Mouse (Mus musculus) inflammation-experienced regulatory T-cells, adult 6 months (primary cell): ENCODE data around the gene Rbm17. TPM values are rescaled to one million over a fixed set of nuclear protein-coding genes. Genes with fewer than 3 reads are reported as not detected.
A peak's percentile ranks its signal among the peaks of the same experiment; 100 is the strongest.
"Not testable (repeated sequence)": the region's sequence is repeated elsewhere in the genome, so short reads cannot be mapped to it uniquely, and the experiment has no call there.

ENCODE experiments used
- ATAC-seq: one replicate; pipeline ENCODE4 v1.8.0; 2017
- polyA plus RNA-seq, 3 experiments: library from polyadenylated mRNA; unstranded; fragments of 100-300 nt; shearing (Covaris generic); gene quantifications; one replicate each; pipeline ENCODE4 v1.2.1; 2017

The Rbm17 gene
- polyA plus RNA-seq: 10 to 100 TPM; 31.6 to 40.5 (median 38.6) TPM

DNA sequence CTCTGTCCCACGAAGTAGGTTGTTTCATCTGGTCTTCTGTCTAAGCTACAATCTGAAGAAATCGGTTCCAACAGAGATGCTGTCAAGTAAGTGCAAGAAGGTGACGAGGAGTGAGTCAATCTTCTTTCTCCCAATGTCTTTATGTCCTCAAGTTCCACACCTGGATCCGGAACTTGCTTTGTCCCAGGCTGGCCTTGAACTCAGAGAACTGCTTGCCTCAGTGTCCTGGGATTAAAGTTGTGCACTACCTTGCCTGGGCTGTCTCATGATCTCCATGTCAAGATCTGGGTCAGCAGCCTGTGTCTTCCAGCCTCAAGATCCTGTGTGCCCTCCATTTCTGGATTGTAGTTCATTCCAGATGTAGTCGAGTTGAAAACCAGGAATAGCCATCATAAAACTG, at the start of gene Rbm17:
Rbm17 (minus strand) TSS at position 101 of the 400 bp plus-strand sequence.
- no peak for ATAC-seq

DNA sequence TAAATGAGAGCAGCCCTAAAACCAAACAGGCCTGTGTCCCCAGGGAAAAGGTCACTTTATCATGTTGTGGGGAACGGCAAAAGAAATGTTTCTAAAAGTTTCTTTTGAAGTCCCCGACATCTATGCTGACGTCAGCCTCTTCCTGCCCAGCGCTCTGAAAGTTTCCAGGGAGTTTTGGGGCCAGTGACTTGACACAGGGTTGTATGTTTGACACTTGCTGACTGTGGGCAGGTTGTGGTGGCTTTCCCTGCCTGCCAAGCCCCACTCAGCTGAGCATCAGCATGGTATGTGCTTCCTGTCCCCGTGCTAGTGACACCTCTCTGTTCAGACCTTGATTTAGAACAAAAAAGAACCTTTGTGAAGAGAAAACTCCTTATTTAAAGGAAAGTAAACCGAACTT, 49.4 kb upstream of the Rbm17 start:
- peak; percentile 77 for ATAC-seq

DNA sequence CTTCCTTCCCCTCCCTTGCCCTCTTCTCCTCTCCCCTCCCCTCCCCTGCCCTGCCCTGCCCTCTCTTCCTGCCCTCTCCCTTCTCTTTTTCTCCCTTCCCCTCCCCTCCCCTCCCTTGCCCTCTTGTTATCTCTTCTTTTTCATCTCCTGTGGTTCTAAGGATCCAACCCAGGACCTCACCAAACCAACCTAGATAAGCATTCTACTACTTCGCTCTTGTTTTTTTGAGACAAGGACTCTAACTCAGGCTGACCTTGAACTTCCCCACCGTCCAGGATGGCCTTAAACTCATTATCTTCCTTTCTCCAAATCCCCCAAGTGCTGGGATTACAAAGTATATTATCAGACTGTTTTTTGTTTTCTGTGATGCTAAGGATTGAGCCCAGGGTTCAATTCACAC, 48.8 kb upstream of the Rbm17 start:
- no peak for ATAC-seq

DNA sequence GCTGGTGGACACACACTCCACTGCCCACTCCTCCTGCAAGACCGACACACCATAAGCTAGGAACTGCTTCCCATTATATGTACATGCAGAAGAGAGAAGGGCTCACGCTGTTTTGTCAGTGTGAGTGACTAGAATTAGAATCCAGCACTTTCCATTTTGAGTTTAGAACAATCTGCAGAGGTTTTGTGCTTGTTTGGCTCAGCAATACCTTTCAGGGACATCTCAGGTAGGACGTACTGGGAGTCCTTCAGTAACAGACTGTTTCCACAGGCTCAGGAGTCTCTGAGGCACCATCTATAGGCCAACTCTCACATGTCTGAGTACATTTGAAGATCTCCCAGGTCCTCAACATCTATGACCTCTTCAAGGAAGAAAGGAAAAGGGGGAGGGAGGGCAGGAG, 48.2 kb upstream of the Rbm17 start:
- no peak for ATAC-seq

DNA sequence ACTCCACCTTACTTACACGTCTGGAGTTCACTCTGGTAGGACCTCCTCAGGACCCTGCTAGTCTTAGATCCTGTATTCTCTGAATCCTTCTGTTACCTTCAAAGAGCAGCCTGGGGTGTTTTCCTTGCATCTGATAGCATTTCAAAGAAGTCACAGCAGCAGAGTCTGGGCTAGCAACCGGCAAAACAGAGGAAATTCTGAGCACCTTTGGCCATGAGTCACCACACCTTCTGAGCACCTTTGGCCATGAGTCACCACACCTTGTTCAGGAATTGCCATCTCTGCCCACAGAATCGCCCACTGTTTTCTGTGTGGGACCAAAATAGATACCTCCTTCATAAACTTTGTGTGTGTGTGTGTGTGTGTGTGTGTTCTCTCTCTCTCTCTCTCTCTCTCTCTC, 47.5 kb upstream of the Rbm17 start:
- peak; percentile 9 for ATAC-seq

DNA sequence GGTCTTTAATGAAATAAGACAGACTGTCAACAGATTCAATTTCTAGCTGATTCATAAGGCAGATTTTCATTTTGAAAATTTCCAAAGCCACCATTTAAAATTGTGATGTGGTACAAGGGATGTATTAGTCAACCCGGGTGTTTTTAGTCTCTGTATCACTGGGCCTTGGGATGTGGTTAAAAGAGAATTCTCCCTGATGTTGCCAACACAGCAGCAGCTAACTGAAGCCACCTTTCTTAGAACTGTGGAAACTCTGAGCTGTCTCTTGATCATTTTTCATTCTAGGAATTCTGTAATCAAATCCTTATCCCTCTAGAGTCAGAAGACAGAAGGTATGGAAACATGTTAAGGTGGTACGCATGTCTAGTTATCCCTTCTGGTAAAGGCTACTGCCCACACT, 41.3 kb upstream of the Rbm17 start:
- ATAC-seq: peak; percentile 55

DNA sequence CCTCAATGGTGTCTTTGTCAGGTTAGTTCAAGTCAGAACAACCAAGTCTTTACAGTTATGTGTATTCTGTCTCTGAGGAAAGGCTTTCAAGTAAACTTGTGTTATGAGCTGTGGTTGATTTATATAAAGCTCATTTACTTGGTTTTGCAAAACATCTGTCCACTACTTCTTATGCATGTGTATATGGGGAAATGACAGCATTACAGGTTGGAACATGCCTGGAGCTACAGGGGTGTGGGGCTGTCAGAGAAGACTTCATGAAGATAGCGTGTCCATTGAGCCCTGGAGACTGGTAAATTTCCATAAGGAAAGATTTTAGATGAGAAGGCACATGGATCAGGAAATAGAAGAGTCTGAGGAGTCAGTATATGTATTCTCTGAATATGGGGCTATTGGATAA, 40.1 kb upstream of the Rbm17 start:
- ATAC-seq: no peak

DNA sequence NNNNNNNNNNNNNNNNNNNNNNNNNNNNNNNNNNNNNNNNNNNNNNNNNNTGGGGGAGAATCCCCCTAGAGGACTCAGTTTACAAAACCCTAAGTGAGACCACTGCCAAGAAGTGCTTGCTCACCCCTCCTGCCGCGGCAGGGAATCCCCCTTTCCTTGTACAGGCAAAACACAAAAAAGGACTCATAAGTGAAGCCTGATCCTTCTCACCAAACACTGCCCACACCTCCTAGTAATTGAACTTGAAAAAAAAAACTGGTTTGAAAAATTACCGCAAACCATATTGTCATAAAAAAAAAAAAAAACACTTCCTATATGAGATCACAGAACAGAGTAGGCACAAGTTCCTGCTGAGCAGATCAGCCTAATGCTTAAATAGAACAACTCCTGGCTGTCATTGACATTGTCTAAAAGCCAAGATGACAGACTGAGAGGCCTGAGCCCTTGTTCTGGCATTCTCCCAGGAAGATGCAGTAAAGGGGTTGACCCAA, 38.5 kb upstream of the Rbm17 start, which contains the start of gene Il2ra:
Il2ra (plus strand) TSS at position 357 of the 491 bp plus-strand sequence.
- peak; percentile 76 for ATAC-seq

DNA sequence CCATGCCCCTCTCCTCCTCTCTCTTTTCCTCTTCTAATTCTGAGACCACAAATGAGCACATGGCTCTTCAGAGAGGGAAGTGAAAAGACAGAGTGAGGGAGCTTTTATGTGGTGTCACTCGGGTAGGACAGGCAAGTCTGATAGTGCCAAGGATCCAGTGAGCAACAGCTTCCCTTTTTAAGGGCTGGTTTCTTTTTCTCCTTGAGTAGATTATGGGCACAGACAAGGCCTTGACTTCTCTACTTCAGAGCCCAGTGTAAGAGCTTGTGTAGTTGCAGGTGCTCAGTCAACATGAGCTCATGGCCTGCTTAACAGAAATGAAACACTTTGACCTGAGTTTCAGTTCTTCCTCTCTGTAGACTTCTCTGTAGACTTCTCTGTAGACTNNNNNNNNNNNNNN, 33.2 kb upstream of the Rbm17 start:
- peak; percentile 38 for ATAC-seq

DNA sequence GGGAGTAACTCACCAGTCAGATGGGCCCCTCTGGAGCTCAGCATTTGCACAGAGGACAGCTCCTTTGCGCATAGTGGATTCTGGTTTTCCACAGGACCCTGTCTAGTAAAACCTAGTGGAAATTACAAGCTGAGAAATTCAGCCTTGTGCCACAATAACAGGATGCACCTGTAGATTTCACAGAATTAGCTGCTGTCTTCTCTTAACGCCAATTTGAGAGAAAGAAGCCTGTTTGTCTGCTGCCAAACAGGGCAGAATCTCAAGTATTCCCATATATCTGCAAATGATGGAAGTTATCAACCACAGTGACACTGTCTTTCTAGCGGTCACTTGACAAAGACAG, 32.2 kb upstream of the Rbm17 start:
- peak; percentile 52 for ATAC-seq

DNA sequence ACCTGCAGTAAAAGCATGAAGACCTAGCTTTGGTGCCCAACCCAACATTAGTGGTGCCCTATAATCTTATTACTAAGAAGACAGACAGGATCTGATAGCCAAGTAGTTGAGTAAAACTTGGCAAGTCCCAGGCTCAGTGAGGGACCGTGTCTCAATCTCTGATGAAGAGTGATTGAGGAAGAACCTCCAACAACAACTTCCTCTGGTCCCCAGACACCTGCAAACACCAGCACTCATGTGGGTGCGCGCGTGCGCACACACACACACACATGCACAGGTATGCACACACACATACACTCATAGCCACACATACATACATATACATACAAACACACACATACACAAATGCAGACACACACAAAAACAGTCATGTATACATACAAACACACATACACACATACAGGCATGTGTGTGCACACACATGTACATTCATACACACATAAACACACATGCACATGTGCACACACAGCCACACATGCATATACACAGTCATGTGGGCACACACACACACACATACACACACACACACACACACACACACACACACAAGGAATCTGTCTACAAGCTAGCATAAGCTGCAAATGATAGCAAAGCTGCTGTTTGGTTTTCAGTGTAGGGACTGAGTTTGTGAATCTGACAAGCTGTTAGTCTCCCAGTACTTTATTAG, 31.7 kb upstream of the Rbm17 start:
- ATAC-seq: peak; percentile 23

DNA sequence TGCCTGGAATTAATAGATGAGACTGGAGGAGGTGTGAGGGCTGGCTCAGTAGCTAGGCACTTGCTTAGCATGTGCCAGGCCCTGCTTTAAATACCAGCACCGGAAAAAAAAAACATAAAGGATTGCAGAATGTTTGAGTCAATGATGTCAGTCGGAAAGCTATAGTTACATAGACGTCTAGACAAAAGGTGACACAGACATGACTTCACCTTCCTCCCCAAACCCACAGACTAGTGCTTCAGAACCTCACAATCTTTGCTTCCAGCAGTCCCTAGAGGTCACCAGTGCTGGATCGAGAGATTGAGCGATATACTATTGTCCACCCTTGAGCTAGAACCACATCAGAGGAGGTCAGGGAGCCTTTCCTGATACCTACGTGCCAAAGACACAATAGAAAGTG, 31.1 kb upstream of the Rbm17 start:
- ATAC-seq: peak; percentile 53

DNA sequence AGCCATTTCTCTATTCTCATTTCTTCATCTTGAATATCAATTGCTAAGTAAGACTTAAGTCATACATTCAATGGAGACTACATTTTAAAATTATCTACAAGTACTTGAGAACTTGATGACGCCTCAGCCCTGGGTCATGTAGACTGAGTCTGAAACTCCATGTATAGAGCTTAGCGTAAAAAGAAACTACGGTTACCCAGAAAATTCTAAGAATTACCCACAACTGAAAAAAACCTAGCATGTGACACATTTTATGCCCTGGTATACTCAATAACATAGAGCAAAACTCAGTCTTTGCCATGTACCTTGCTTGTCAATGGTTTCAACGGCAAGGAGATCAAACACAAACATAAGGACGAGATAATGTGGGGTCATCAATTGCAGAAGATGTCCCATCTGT, 21.9 kb upstream of the Rbm17 start, which contains the start of gene Gm17490:
Gm17490 (minus strand) TSS at position 375 of the 400 bp plus-strand sequence.
- ATAC-seq: peak; percentile 41

DNA sequence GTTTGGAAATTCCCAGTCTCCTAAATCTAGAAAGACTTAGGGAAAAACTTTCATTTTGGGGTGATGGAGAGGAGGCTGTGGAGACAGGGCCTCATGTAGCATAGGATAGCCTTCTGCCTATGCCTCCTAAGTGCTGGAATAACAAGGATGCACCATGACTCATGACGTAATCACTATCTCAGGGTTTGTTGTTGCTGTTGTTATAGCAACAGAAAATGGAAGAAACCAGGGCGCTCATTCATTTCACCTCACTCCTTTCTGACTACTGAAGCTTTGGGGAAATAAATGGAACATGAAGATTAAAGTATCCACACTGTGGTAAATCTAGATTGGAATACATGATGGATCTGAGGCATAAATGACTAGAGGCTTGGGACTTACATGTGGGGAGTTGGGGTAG, 19.8 kb upstream of the Rbm17 start:
- ATAC-seq: no peak

DNA sequence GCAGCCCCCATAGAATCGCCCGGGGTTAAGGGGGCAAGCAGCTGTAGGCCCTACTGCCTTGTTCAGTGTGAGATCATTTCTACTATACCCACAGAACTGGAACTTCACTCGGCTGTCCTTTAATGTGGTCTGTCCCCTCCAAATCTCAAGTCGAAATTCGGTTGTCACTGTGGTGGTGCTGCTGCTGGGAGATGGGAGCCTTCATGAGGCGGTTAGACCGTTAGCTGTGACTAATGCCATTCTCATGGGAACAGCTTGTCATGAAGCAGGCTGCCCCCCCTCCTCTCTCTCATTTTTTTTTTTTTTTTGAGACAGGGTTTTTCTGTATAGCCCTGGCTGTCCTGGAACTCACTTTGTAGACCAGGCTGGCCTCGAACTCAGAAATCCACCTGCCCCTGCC, 19.2 kb upstream of the Rbm17 start:
- ATAC-seq: no peak

DNA sequence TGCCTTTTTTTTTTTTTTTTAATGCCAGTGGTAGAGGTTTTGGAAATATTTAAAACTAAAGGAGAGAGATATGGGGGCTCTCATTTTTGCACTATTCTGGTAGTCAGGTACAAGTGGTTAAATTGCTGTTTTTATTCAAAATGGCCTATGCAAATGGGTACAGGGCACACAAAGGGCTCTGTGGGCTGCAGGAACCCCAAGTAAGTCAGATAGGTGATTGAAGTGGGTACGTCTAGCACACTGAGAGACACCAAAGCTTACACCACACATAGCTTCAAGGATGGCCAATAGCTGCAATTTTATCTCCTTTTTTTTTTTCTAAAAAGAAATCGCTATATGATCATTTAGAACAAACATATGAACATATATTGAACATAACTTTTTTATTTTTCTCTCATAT, 15.6 kb upstream of the Rbm17 start:
- ATAC-seq: peak; percentile 51

DNA sequence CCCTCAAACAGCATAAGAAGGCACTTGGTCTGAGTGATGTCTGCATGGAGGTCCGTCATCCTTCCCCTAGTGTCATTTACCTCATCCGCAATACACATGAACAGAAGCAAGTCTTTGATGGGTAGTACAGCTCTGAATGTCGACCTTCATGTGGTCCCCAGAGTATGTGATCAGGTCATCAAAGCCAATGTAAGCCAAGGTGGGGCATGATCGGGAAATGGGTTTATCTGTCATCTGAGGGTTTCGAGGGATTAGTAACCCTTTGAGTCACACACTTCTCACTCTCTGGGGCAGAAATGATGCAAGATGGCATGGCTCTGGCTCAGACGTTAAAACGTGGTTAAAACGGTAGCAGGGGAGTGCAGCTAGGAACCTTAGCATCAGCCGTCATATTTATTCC, 12.9 kb upstream of the Rbm17 start:
- peak; percentile 31 for ATAC-seq

DNA sequence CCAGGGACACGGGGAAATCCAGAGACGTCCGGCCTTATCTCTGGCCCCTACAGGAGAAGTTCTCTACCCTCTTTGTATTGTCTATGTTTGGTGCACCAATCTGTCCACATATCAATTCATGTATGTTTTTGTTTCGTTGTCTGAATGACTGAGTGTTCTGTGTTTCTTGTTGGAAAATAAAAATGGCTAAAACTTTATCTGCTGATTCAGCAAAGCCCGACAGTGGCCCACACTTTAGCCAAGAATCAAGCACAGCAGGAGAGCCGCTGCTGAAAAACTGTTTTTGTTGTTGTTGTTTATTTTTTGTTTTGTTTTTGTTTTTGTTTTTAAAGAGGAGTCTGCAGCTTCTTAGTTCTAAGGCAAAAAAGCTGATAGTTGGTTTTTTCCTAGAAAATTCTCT, 9.0 kb upstream of the Rbm17 start:
- not testable (repeated sequence) for ATAC-seq

DNA sequence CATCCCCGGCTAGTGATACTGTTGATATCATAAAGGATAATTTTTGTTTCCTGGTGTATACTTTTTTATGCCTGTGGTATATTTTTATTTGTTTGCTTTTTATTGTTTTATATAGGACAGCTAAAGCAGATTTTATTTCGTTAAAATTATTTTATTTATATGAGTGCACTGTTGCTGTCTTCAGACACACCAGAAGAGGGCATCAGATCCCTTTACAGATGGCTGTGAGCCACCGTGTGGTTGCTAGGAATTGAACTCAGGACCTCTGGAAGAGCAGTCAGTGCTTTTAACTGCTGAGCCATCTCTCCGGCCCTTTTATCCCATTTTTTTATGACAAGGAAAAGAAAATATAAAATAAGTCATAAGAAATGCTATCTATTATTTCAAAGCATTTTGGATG, 2.8 kb upstream of the Rbm17 start:
- ATAC-seq: not testable (repeated sequence)

DNA sequence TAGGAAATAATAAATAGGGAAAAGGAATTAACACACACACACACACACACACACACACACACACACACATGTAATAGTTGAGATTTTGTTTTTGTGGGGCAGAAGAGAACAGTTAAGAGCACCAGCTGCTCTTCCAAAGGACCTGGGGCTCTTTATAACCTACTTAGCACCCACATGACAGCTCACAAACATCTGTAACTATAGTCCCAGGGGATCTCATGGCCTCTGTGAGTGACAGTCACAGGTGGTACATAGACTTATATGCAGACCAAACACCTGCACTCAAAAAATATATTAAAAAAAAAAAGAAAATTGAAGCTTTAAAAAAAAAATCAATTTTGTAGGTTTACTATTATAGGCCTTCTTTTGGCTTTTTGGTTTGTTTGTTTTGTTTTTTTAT, 958 bp upstream of the Rbm17 start:
- no peak for ATAC-seq

DNA sequence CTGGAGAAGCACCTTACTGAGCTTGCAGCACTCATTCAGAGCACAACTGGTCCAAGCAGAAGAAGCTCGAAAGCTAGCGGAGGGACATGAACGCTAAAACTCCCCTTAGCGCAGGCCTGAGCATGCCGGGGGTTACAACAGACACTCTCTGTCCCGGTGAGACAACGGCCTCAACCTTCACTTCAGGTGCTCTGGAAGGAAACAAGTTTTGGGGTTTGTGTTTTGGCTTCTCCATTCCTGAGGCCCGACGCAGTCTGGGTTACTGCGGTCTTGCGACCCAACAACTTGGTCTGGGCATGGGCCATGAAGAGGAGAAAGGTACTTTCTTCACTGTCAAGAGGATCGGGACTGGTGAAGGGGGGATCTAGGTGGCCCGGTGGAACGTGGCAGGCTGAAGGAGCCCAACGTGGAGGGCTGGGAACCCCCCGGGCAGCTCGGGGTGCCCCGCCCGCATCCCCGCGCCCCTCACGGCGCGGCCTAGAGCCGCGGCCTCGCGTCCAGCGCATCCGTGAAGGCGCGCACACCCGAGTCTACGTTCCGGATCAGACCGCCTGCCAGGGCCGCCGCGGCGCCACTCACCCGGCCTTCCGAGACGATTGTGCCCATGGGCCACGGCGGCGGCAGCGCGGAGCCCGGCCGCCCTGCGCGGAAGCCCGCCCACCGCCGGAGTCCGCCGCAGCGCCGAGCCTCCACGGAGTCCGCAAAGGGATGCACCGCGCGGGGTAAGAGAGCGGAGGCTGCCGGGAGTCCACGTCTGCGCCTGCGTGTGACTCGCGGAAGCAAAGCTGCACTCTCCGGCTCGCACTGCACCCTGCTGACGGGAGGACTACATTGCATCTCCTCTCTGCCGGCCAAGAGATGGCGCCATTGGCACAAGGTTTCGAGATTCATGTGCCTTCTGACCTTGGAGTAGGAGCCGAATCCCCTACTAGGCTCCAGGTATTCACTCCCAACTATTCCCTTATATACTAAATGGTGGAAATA, 1.2 kb downstream of the Rbm17 start:
- ATAC-seq: peak; percentile 99

DNA sequence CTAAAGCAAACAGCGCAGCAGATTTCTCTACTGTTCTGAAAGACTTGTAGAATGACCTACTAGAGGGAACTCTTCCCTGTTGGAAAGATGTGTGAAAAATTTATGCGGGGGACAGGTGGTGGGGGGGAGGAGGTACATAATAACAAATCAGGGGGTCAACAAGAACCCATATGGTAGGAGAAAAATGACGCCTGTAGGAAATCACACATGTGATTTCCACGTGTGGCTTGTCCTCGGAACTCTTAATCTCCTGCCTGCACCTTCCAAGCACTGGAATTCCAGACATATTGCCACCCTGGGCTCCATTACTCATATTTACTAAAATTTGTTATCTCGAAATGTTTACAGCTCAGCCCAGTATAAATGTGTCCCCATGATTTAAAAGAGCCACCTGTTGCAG, 2.2 kb downstream of the Rbm17 start:
- ATAC-seq: no peak

DNA sequence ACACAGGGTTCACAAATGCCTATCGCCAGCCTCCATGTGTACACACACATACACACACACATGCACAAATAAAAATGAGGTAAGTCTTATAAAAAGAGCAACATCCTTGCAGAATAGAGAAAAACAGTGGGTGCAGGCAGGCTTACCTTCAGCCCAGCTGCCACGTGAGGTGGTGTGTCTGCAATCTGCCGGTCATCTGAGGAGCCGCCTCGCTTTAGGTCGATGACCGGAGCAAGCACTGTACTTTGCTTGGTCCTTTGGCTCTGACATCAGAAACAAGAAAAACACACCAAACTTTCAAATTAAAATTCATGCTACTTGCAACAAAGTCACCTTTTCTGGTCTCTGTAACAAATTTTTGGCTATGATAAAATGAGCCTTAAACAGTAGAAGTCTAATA, 6.0 kb downstream of the Rbm17 start:
- no peak for ATAC-seq

DNA sequence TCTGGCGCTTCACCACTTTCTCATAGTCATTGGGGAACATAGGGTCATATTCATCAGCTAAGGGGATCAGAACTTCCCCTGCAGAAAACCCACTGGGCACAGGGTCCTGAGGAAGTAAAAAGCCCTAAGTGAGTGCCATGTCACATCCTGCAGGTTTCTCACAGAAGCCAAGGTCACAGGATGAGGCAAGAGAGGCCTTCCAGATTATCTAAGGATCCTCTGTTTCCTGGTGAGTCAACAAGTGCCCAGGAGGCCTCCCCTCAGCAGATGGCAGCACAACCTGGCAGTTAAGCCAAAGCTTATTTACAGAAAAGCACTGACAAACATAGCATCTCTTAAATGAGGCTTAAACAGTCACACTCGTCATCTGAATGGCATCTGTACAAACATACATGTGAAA, 7.3 kb downstream of the Rbm17 start:
- ATAC-seq: no peak
